Mouse (Mus musculus): ENCODE measurements around the gene Atraid. TPM values are rescaled to one million over a fixed set of nuclear protein-coding genes. Genes with fewer than 3 reads are reported as not detected.
A peak's percentile ranks its signal among the peaks of the same experiment; 100 is the strongest.

Gene Atraid
- total and polyA plus RNA-seq, 3 experiments, result 58.0 to 88.7 (median 60.1) TPM

- dilution Hi-C loops (cut with MboI; ENCODE audit: extremely low pct_ligation_motif_present, extremely low pct_unique_long_range_greater_than_20kb, low sequenced_read_pairs) (no loop called here), in situ Hi-C loops (cut with MboI; ENCODE audit: low pct_ligation_motif_present, low pct_unique_long_range_greater_than_20kb, low sequenced_read_pairs) (no loop called here)
- no peak overlapping the region for H3K4me2 ChIP-seq (ENCODE audit: insufficient read depth, low read depth, poor library complexity, severe bottlenecking)
- H3K79me2 ChIP-seq (replicated peaks; ENCODE audit: control insufficient read depth, extremely low read depth, insufficient read depth, poor library complexity, severe bottlenecking), result no peaks in the 10 kb centered on the region
- H3K9ac ChIP-seq (ENCODE audit: insufficient read depth, low read depth), result no peak overlapping the region
- no peak for DNase-seq (ENCODE audit: extremely low read depth)
- peaks cover 92% of the 10 kb centered on the region for H3K27me3 ChIP-seq (replicated peaks)
- peaks cover 7 to 22% of the 10 kb centered on the region in 2 experiments for H3K4me1 ChIP-seq (ENCODE audit: control insufficient read depth in 1 of 2, insufficient read depth in 2 of 2)
- H3K9me3 ChIP-seq (replicated peaks; ENCODE audit: low read length), result peaks cover 10% of the 10 kb centered on the region
- TF ChIP-seq CHD1 (IDR thresholded peaks at IDR 0.05; ENCODE audit: low read depth, low read length) (no peak), GABPA (IDR thresholded peaks at IDR 0.05; ENCODE audit: insufficient replicate concordance, low read depth, low read length) (no peak), USF2 (conservative IDR thresholded peaks at IDR 0.05; ENCODE audit: low read depth, low read length) (no peak), JUND (conservative IDR thresholded peaks at IDR 0.05; ENCODE audit: low read depth, low read length) (no peak)
- H3K36me3 ChIP-seq (replicated peaks in 1 of 2; ENCODE audit: control insufficient read depth in 1 of 2, insufficient read depth in 1 of 2, low read length in 1 of 2), result no peaks in the 10 kb centered on the region
- H3K4me3 ChIP-seq (replicated peaks in 1 of 3; ENCODE audit: low read depth in 2 of 3, low read length in 2 of 3, poor library complexity in 1 of 3), result no peak overlapping the region
- H3K27ac ChIP-seq (ENCODE audit: insufficient read depth, low read depth), result no peak overlapping the region
Observed at GRCm38 (mm10) chr5:31093151-31094041, 45.3 kb downstream of the Atraid start.

GRCm38 (mm10) chr5:31094100-31094798 lies 46.1 kb downstream of the Atraid start:
- no peaks in the 10 kb centered on the region for H3K36me3 ChIP-seq (replicated peaks in 1 of 2; ENCODE audit: control insufficient read depth in 1 of 2, insufficient read depth in 1 of 2, low read length in 1 of 2)
- peak overlapping the region; percentile 82 for H3K4me2 ChIP-seq (ENCODE audit: insufficient read depth, low read depth, poor library complexity, severe bottlenecking)
- DNase-seq (ENCODE audit: extremely low read depth), result no peak
- in situ Hi-C loops (cut with MboI; ENCODE audit: low pct_ligation_motif_present, low pct_unique_long_range_greater_than_20kb, low sequenced_read_pairs), result no loop called here
- H3K79me2 ChIP-seq (replicated peaks; ENCODE audit: control insufficient read depth, extremely low read depth, insufficient read depth, poor library complexity, severe bottlenecking), result no peaks in the 10 kb centered on the region
- TF ChIP-seq JUND (conservative IDR thresholded peaks at IDR 0.05; ENCODE audit: low read depth, low read length) (no peak), USF2 (conservative IDR thresholded peaks at IDR 0.05; ENCODE audit: low read depth, low read length) (0 out of 2 replicates have a peak, but pooled peaks have one; percentile 8)
- H3K9ac ChIP-seq (ENCODE audit: insufficient read depth, low read depth), result no peak overlapping the region
- no peak overlapping the region for H3K27ac ChIP-seq (ENCODE audit: insufficient read depth, low read depth)
- H3K4me3 ChIP-seq (replicated peaks in 1 of 3; ENCODE audit: low read depth in 2 of 3, low read length in 2 of 3, poor library complexity in 1 of 3), result no peak overlapping the region
- peaks cover 7 to 22% of the 10 kb centered on the region in 2 experiments for H3K4me1 ChIP-seq (ENCODE audit: control insufficient read depth in 1 of 2, insufficient read depth in 2 of 2)
- dilution Hi-C loops (cut with MboI; ENCODE audit: extremely low pct_ligation_motif_present, extremely low pct_unique_long_range_greater_than_20kb, low sequenced_read_pairs), result no loop called here
- H3K27me3 ChIP-seq (replicated peaks), result peaks cover 86% of the 10 kb centered on the region
- H3K9me3 ChIP-seq (replicated peaks; ENCODE audit: low read length), result peaks cover 10% of the 10 kb centered on the region

- peaks cover 81% of the 10 kb centered on the region for H3K27me3 ChIP-seq (replicated peaks)
- H3K79me2 ChIP-seq (replicated peaks; ENCODE audit: control insufficient read depth, extremely low read depth, insufficient read depth, poor library complexity, severe bottlenecking), result no peaks in the 10 kb centered on the region
- peaks cover 7 to 22% of the 10 kb centered on the region in 2 experiments for H3K4me1 ChIP-seq (ENCODE audit: control insufficient read depth in 1 of 2, insufficient read depth in 2 of 2)
- peak; percentile 81 for DNase-seq (ENCODE audit: extremely low read depth)
- H3K9ac ChIP-seq (ENCODE audit: insufficient read depth, low read depth), result no peak overlapping the region
- no peak overlapping the region for H3K27ac ChIP-seq (ENCODE audit: insufficient read depth, low read depth)
- peak overlapping the region; percentile 30 to 44 (median 32) for H3K4me3 ChIP-seq (replicated peaks in 1 of 3; ENCODE audit: low read depth in 2 of 3, low read length in 2 of 3, poor library complexity in 1 of 3)
- in situ Hi-C loops (cut with MboI; ENCODE audit: low pct_ligation_motif_present, low pct_unique_long_range_greater_than_20kb, low sequenced_read_pairs) (no loop called here), dilution Hi-C loops (cut with MboI; ENCODE audit: extremely low pct_ligation_motif_present, extremely low pct_unique_long_range_greater_than_20kb, low sequenced_read_pairs) (no loop called here)
- peaks cover 10% of the 10 kb centered on the region for H3K9me3 ChIP-seq (replicated peaks; ENCODE audit: low read length)
- H3K4me2 ChIP-seq (ENCODE audit: insufficient read depth, low read depth, poor library complexity, severe bottlenecking), result peak overlapping the region; percentile 82
- H3K36me3 ChIP-seq (replicated peaks in 1 of 2; ENCODE audit: control insufficient read depth in 1 of 2, insufficient read depth in 1 of 2, low read length in 1 of 2), result no peaks in the 10 kb centered on the region
- no peak for TF ChIP-seq PAX5 (IDR thresholded peaks at IDR 0.05; ENCODE audit: low read length)
- 0 out of 2 replicates have a peak, but pooled peaks have one; percentile 23 for TF ChIP-seq HCFC1 (IDR thresholded peaks at IDR 0.05; ENCODE audit: low read depth, low read length)
- peak; percentile 69; the same call in 1 of the 2 replicates for TF ChIP-seq RCOR1 (conservative IDR thresholded peaks at IDR 0.05; ENCODE audit: low read depth, low read length)
- peak; percentile 66 for TF ChIP-seq IRF4 (IDR thresholded peaks at IDR 0.05; ENCODE audit: low read depth, low read length)
- no peak for TF ChIP-seq CHD2 (IDR thresholded peaks at IDR 0.05; ENCODE audit: low read length)
- peak; percentile 58; the same call in 1 of the 2 replicates for TF ChIP-seq MXI1 (IDR thresholded peaks at IDR 0.05; ENCODE audit: low read depth, low read length)
- no peak for TF ChIP-seq E2F4 (IDR thresholded peaks at IDR 0.05; ENCODE audit: insufficient replicate concordance, low read depth, low read length)
- no peak for TF ChIP-seq ZNF384 (IDR thresholded peaks at IDR 0.05; ENCODE audit: low read depth, low read length)
- TF ChIP-seq POLR2A (IDR thresholded peaks at IDR 0.05; ENCODE audit: low read depth, low read length), result no peak
- peak; percentile 77; the same call in 1 of the 2 replicates for TF ChIP-seq MAX (IDR thresholded peaks at IDR 0.05; ENCODE audit: low read length)
- peak; percentile 49; the same call in 1 of the 2 replicates for TF ChIP-seq EP300 (IDR thresholded peaks at IDR 0.05; ENCODE audit: low read length)
- 0 out of 2 replicates have a peak, but pooled peaks have one; percentile 34 for TF ChIP-seq NELFE (IDR thresholded peaks at IDR 0.05; ENCODE audit: low read depth, low read length)
- peak; percentile 62 for TF ChIP-seq MAZ (IDR thresholded peaks at IDR 0.05; ENCODE audit: low read depth, low read length)
- TF ChIP-seq USF1 (IDR thresholded peaks at IDR 0.05; ENCODE audit: low read depth, low read length), result no peak
- TF ChIP-seq RAD21 (IDR thresholded peaks at IDR 0.05; ENCODE audit: low read depth, low read length), result no peak
- peak; percentile 58; the same call in 1 of the 2 replicates for TF ChIP-seq ETS1 (conservative IDR thresholded peaks at IDR 0.05; ENCODE audit: low read depth, low read length)
Observed at GRCm38 (mm10) chr5:31094799-31095691, 46.9 kb downstream of the Atraid start.
